Mouse (Mus musculus) liver, embryonic 15.5 days (tissue): ENCODE results near the gene Mchr1. TPM values are rescaled to one million over a fixed set of nuclear protein-coding genes. Genes with fewer than 3 reads are reported as not detected.

ENCODE experiments used
- ATAC-seq: fragments of 200-750 bp; cut with Nextera tagmentation; 2 replicates; pipeline ENCODE4 v1.8.0; 2017; ENCODE audit warnings: moderate number of reproducible peaks, mild to moderate bottlenecking, moderate library complexity; ENCODE audit not compliant: insufficient read depth
- H3K27ac ChIP-seq: fragments of 300-500 bp; sonication (generic); replicated peaks from 2 replicates; pipeline ENCODE4 v1.5.1; 2015; ENCODE audit warnings: mild to moderate bottlenecking, inconsistent platforms
- H3K27me3 ChIP-seq: fragments of 300-500 bp; sonication (generic); 2 replicates; pipeline ENCODE4 v1.6.1; 2015; ENCODE audit warnings: mild to moderate bottlenecking, inconsistent platforms
- H3K36me3 ChIP-seq: fragments of 300-500 bp; sonication (generic); replicated peaks from 2 replicates; pipeline ENCODE4 v1.6.1; 2015; ENCODE audit warnings: moderate library complexity, mild to moderate bottlenecking, inconsistent platforms
- H3K4me1 ChIP-seq: fragments of 300-500 bp; sonication (generic); replicated peaks from 2 replicates; pipeline ENCODE4 v1.6.1; 2015; ENCODE audit warnings: inconsistent platforms
- H3K4me2 ChIP-seq: fragments of 300-500 bp; sonication (generic); 2 replicates; pipeline ENCODE4 v1.6.1; 2015; ENCODE audit warnings: moderate library complexity, mild to moderate bottlenecking, inconsistent platforms
- H3K4me3 ChIP-seq: fragments of 300-500 bp; sonication (generic); replicated peaks from 2 replicates; pipeline ENCODE4 v1.5.1; 2015; ENCODE audit warnings: mild to moderate bottlenecking, inconsistent platforms
- H3K9ac ChIP-seq: fragments of 300-500 bp; sonication (generic); 2 replicates; pipeline ENCODE4 v1.6.1; 2015; ENCODE audit warnings: moderate library complexity, mild to moderate bottlenecking, inconsistent platforms
- H3K9me3 ChIP-seq: fragments of 300-500 bp; sonication (generic); replicated peaks from 2 replicates; pipeline ENCODE4 v1.6.1; 2016; ENCODE audit warnings: inconsistent platforms
- WGBS: fragments of 180-500 bp; shearing (Covaris S2); methylation state at CpG from one replicate; pipeline ENCODE4 v1.1.7; 2015; ENCODE audit warnings: mixed read lengths; ENCODE audit not compliant: insufficient replicate concordance; 5-methylcytosine and 5-hydroxymethylcytosine counted together
- polyA plus RNA-seq: library from polyadenylated mRNA; unstranded; fragments of >200 nt; fragmentation: Nextera tagmentation; extraction: Ambion mirVana; gene quantifications from 2 replicates; pipeline ENCODE4 v1.2.1, GENCODE M21; 2015

Gene Mchr1
- polyA plus RNA-seq, 1 experiment from 2014 or later: 0.08 TPM

GRCm38 (mm10) chr15:81273361-81273760, 38.1 kb downstream of the Mchr1 start:
- Histone ChIP-seq H3K9ac (no peak overlapping the region), H3K36me3 (no peaks in the 10 kb centered on the region), H3K4me1 (0 out of 2 replicates have a peak, but pooled peaks cover 4% of the 10 kb centered on the region), H3K4me2 (no peak overlapping the region), H3K9me3 (no peaks in the 10 kb centered on the region), H3K27me3 (no peaks in the 10 kb centered on the region), H3K27ac (no peak overlapping the region), H3K4me3 (no peak overlapping the region)
- no peak for ATAC-seq
- 55% methylated on average over 2 of the region's 2 CpGs for WGBS

GRCm38 (mm10) chr15:81277928-81278327, 42.6 kb downstream of the Mchr1 start:
- no peak for ATAC-seq
- Histone ChIP-seq H3K4me2 (no peak overlapping the region), H3K9ac (no peak overlapping the region), H3K9me3 (no peaks in the 10 kb centered on the region), H3K27ac (no peak overlapping the region), H3K4me3 (no peak overlapping the region), H3K27me3 (no peaks in the 10 kb centered on the region; the same call in 1 of the 2 replicates), H3K4me1 (0 out of 2 replicates have a peak, but pooled peaks cover 4% of the 10 kb centered on the region), H3K36me3 (no peaks in the 10 kb centered on the region)
- WGBS: 57% methylated on average over 11 of the region's 11 CpGs

- Histone ChIP-seq H3K9me3 (no peaks in the 10 kb centered on the region), H3K27me3 (no peaks in the 10 kb centered on the region; the same call in 1 of the 2 replicates), H3K4me3 (no peak overlapping the region), H3K9ac (no peak overlapping the region), H3K4me2 (no peak overlapping the region), H3K36me3 (no peaks in the 10 kb centered on the region), H3K4me1 (0 out of 2 replicates have a peak, but pooled peaks cover 4% of the 10 kb centered on the region), H3K27ac (no peak overlapping the region)
- ATAC-seq: no peak
- WGBS: 74% methylated on average over 6 of the region's 6 CpGs
Observed at GRCm38 (mm10) chr15:81278699-81279098, 43.4 kb downstream of the Mchr1 start.

GRCm38 (mm10) chr15:81284121-81284734, 48.9 kb downstream of the Mchr1 start:
- 57% methylated on average over 9 of the region's 9 CpGs for WGBS
- no peaks in the 10 kb centered on the region for H3K9me3 ChIP-seq
- no peaks in the 10 kb centered on the region for H3K4me1 ChIP-seq
- H3K36me3 ChIP-seq: no peaks in the 10 kb centered on the region
- no peak overlapping the region for H3K4me3 ChIP-seq
- H3K27me3 ChIP-seq: no peaks in the 10 kb centered on the region
- no peak overlapping the region for H3K4me2 ChIP-seq
- no peak overlapping the region for H3K9ac ChIP-seq
- H3K27ac ChIP-seq: no peak overlapping the region
- ATAC-seq: no peak

Other genes with a start within 250 kb of the Mchr1 start
- gene Mrtfa, start 44.7 kb upstream of the Mchr1 start, polyA plus RNA-seq: 5.3 and 5.9 TPM in 2 replicates
- gene Slc25a17, start 125.3 kb downstream of the Mchr1 start, polyA plus RNA-seq: 40.7 and 40.9 TPM in 2 replicates
- 53.5 and 57.4 TPM in 2 replicates for gene St13, start 164.6 kb downstream of the Mchr1 start, polyA plus RNA-seq
- 6.2 and 6.8 TPM in 2 replicates for gene Xpnpep3, start 164.6 kb downstream of the Mchr1 start, polyA plus RNA-seq
- 0.70 and 0.75 TPM in 2 replicates for gene Dnajb7, start 172.8 kb downstream of the Mchr1 start, polyA plus RNA-seq
- gene Rbx1, start 230.8 kb downstream of the Mchr1 start, polyA plus RNA-seq: 195 and 226 TPM in 2 replicates